Mouse (Mus musculus): ENCODE data around the gene Mllt3. TPM values are rescaled to one million over a fixed set of nuclear protein-coding genes. Genes with fewer than 3 reads are reported as not detected.

Mllt3 gene
- polyA plus RNA-seq, 1 experiment from 2014 or later = 40.1 TPM

DNA sequence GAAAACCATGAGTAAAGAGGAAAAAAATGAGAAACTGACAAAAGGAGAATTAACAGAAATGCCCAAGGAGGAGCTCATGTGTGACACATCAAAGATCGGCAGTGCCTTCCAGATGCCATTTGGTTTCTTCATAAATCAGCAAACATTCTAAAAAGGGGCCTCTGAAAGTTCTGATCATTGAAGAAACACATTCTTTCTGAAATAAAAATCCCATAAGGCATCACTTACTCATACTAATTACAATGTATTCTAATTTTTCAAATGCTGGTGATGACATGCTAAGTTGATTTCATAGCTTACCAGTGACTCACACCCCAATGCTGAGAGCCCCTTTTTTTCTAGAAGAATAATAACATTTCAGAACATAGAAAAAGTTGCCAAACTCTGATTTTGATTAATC, 194.4 kb downstream of the Mllt3 start:
- 92% methylated on average over 1 of the region's 1 CpGs for WGBS
- Histone ChIP-seq H3K27me3 (replicated peaks) (no peaks in the 10 kb centered on the region), H3K9ac (no peak overlapping the region), H3K4me1 (peaks cover 38% of the 10 kb centered on the region), H3K4me3 (no peak overlapping the region), H3K9me3 (no peaks in the 10 kb centered on the region), H3K36me3 (no peaks in the 10 kb centered on the region), H3K27ac (replicated peaks) (no peak overlapping the region), H3K4me2 (no peak overlapping the region)
- ATAC-seq (ENCODE audit: extremely low read depth, insufficient number of reproducible peaks, low FRiP score, low TSS enrichment) = no peak

DNA sequence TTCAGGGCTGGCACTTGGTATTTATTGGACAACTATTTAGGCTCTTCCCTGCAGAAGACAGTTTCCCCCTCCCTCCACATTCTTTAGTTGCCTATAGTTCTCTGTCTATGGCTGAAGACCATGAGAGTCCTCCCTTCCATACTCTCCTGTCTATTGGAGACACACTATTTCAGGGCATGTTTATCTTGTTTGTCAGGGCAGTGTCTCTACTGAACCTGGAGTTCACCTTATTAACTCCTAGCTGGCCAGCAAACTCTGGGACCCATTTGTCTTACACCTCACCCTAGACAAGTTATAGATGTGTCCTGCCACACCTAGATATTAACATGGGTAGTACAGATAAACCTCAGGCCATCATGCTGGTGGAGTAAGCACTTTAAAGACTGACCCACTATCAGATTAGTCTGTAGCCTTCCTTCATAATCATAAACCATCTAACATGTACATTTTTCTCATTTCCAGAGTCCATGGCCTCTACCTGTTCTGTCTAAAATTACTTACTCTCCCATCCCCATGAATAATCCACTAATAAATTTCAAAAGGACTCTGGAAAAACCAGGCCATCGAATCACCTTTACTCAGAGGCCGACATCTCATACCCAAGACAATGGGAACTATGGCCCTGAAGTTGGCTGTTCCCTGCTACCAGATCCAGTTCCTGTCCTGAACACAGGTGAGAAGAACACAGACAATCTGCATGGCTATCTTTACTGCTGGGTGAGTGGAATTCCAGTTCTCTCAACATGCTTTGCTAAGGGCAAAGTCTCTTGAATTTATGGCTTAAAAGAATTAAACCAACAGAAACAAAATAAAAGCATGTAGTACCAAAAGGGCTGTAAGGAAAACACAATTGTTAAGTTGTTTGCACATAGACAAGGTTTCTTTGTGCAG, 195.4 kb downstream of the Mllt3 start:
- Histone ChIP-seq H3K9ac (no peak overlapping the region), H3K4me1 (peaks cover 38% of the 10 kb centered on the region), H3K9me3 (no peaks in the 10 kb centered on the region), H3K27ac (replicated peaks) (no peak overlapping the region), H3K4me2 (no peak overlapping the region), H3K36me3 (no peaks in the 10 kb centered on the region), H3K4me3 (no peak overlapping the region), H3K27me3 (replicated peaks) (no peaks in the 10 kb centered on the region)
- no peak for ATAC-seq (ENCODE audit: extremely low read depth, insufficient number of reproducible peaks, low FRiP score, low TSS enrichment)
- 94% methylated on average over 2 of the region's 2 CpGs for WGBS

DNA sequence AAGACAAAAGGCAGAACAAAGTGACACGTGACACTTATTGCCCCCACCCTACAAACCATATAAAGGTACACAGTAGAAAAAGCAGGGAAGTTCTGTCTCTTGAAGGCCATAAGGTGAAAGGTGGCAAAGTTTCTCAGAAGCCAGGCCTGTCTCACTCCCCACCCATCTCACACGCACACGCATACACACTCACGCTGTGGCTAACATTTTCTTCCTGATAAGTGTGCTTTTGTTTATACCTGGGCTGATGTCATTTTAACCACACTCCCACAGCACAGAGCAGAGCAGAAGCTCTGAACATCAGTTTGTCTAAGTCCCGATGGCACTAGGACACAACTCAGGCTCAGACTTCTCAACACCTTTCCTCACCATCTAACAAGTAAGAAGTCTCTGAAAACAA, 196.9 kb downstream of the Mllt3 start:
- peaks cover 38% of the 10 kb centered on the region for H3K4me1 ChIP-seq
- no peak overlapping the region for H3K4me3 ChIP-seq
- H3K9me3 ChIP-seq = no peaks in the 10 kb centered on the region
- no peak for ATAC-seq (ENCODE audit: extremely low read depth, insufficient number of reproducible peaks, low FRiP score, low TSS enrichment)
- WGBS = 69% methylated on average over 5 of the region's 5 CpGs
- H3K4me2 ChIP-seq = no peak overlapping the region
- H3K27ac ChIP-seq (replicated peaks) = no peak overlapping the region
- H3K9ac ChIP-seq = no peak overlapping the region
- no peaks in the 10 kb centered on the region for H3K36me3 ChIP-seq
- H3K27me3 ChIP-seq (replicated peaks) = no peaks in the 10 kb centered on the region

DNA sequence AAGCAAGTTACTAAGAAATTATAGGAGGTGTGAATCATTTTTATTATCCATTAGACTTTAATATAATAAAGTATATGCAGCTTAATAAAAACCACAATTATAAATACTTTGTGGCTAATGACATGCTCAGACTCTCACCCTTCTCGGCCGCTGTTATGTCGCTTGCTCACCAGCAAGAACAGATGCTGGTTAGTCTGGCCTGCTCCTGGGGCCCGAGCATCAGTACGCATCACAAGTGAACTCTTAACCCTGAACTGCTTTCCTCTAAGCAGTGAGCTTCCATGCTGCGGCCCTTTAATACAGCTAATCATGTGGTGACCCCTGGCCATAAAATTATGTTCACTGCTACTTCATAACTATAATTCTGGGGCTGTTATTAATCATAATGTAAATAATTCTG, 198.0 kb downstream of the Mllt3 start:
- WGBS = 76% methylated on average over 6 of the region's 6 CpGs
- H3K4me3 ChIP-seq = no peak overlapping the region
- H3K27ac ChIP-seq (replicated peaks) = no peak overlapping the region

DNA sequence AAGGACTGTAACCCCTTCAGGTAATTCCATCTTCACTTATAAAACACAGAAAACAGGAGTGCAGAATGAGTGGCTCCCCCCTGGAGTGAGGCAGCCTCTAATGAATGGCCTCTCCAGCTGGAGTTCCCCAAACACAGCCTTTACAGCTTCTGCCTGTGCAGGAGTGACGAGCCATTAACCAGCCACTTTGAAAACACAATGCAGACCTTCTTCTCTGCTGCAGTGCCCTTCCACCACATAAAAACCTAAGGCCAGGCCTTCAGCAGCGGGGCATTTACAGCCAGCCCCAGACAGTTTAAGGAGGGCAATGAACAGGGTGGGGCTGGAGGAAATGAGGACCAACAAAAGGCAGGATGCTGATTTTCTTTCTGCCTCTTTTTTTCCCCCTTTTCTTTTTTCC, 198.9 kb downstream of the Mllt3 start:
- Histone ChIP-seq H3K4me3 (no peak overlapping the region), H3K36me3 (no peaks in the 10 kb centered on the region), H3K9me3 (no peaks in the 10 kb centered on the region), H3K4me2 (no peak overlapping the region), H3K27me3 (replicated peaks) (no peaks in the 10 kb centered on the region), H3K27ac (replicated peaks) (no peak overlapping the region), H3K4me1 (peaks cover 19% of the 10 kb centered on the region), H3K9ac (no peak overlapping the region)
- ATAC-seq (ENCODE audit: extremely low read depth, insufficient number of reproducible peaks, low FRiP score, low TSS enrichment) = no peak
- WGBS = 66% methylated on average over 2 of the region's 2 CpGs

More for the DNA sequence above, 198.0 kb downstream of the Mllt3 start:
- ATAC-seq (ENCODE audit: extremely low read depth, insufficient number of reproducible peaks, low FRiP score, low TSS enrichment) = no peak
- no peak overlapping the region for H3K9ac ChIP-seq
- no peak overlapping the region for H3K4me2 ChIP-seq
- no peaks in the 10 kb centered on the region for H3K27me3 ChIP-seq (replicated peaks)
- H3K9me3 ChIP-seq = no peaks in the 10 kb centered on the region
- peaks cover 28% of the 10 kb centered on the region for H3K4me1 ChIP-seq
- H3K36me3 ChIP-seq = no peaks in the 10 kb centered on the region

DNA sequence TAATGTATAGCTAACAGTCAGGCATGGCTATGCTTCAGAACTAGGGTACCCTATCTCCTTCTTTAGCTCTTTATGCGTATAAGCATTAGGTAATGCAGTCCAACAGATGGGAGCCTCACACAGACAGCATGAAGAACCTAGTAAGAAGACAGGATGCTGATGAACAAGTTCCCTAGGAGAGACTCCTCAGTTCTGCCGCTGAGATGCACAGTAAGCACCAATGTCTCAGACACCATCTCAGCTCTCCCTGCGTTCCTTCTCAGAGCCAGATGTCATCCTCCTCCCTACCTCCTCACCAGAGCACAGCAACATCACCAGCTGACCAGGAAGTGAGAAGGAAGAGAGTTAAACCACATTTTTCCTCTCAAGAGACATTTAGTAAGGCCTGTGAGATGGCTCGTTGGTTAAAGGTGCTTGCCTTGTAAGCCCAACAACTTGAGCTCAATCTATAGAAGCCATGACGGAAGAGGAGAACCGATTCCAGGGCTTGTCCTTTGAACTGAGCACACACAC, 202.3 kb downstream of the Mllt3 start:
- ATAC-seq (ENCODE audit: extremely low read depth, insufficient number of reproducible peaks, low FRiP score, low TSS enrichment) = no peak
- Histone ChIP-seq H3K4me3 (no peak overlapping the region), H3K27me3 (replicated peaks) (no peaks in the 10 kb centered on the region), H3K27ac (replicated peaks) (no peak overlapping the region), H3K36me3 (no peaks in the 10 kb centered on the region), H3K4me1 (0 out of 2 replicates have a peak, but pooled peaks cover 5% of the 10 kb centered on the region), H3K9ac (no peak overlapping the region), H3K9me3 (no peaks in the 10 kb centered on the region), H3K4me2 (no peak overlapping the region)
- WGBS = 86% methylated on average over 6 of the region's 6 CpGs

DNA sequence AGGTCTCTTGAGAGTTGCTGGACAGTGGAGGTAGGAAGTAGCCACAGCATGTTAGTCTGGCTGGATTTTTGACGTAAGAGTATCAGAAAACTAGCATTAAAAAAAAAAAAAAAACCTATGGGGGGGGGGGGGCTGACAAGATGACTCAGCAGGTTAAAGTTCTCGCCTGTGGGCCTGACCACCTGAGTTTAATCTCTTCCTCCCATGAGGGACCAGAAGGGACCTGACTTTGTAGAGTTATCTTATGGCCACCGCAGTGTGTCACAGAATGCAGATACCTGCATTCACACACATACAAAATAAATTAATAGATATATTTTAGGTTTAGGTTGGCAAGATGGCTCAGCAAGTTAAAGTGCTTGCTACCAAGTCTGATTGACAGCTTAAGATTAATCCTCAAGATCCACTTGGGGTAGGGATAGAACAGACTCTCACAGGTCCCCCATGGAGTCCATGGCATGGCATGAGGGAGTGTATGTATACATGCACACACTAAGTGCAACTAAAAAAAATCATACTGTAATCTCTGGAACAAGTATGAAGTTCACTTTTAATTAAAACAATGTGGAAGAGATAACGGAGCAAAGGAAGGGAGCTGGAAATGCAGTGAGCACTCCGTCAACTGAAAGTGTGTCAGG, 203.6 kb downstream of the Mllt3 start:
- H3K36me3 ChIP-seq = no peaks in the 10 kb centered on the region
- H3K9me3 ChIP-seq = no peaks in the 10 kb centered on the region
- H3K4me2 ChIP-seq = no peak overlapping the region
- H3K27ac ChIP-seq (replicated peaks) = no peak overlapping the region
- H3K27me3 ChIP-seq (replicated peaks) = no peaks in the 10 kb centered on the region
- no peak overlapping the region for H3K4me3 ChIP-seq
- no peak for ATAC-seq (ENCODE audit: extremely low read depth, insufficient number of reproducible peaks, low FRiP score, low TSS enrichment)
- 80% methylated on average over 5 of the region's 5 CpGs for WGBS
- H3K4me1 ChIP-seq = no peaks in the 10 kb centered on the region
- no peak overlapping the region for H3K9ac ChIP-seq

DNA sequence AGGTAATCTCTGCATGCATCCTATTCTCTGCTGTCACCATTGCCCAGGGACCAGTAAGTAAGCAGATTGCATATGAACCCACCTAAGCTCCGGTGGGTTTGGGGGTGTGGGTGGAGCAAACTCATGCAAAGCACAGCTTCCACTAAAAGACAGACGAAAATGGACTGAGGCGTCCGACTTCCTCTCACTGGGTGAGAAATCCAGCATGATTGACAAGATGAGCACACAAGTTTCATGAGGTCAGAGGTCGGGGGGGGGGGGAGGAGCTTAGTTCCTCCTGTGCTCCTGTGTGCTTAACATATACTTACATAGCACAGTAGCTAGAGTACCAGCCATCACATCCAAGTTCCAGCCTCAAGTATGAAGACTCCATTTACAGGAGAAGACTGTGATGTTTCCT, 206.8 kb downstream of the Mllt3 start:
- no peak overlapping the region for H3K4me3 ChIP-seq
- H3K9me3 ChIP-seq = no peaks in the 10 kb centered on the region
- ATAC-seq (ENCODE audit: extremely low read depth, insufficient number of reproducible peaks, low FRiP score, low TSS enrichment) = no peak
- peaks cover 9% of the 10 kb centered on the region for H3K36me3 ChIP-seq
- no peaks in the 10 kb centered on the region for H3K27me3 ChIP-seq (replicated peaks)
- H3K9ac ChIP-seq = no peak overlapping the region
- no peak overlapping the region for H3K27ac ChIP-seq (replicated peaks)
- peaks cover 9% of the 10 kb centered on the region; the same call in 1 of the 2 replicates for H3K4me1 ChIP-seq
- no peak overlapping the region for H3K4me2 ChIP-seq
- 73% methylated on average over 5 of the region's 5 CpGs for WGBS

DNA sequence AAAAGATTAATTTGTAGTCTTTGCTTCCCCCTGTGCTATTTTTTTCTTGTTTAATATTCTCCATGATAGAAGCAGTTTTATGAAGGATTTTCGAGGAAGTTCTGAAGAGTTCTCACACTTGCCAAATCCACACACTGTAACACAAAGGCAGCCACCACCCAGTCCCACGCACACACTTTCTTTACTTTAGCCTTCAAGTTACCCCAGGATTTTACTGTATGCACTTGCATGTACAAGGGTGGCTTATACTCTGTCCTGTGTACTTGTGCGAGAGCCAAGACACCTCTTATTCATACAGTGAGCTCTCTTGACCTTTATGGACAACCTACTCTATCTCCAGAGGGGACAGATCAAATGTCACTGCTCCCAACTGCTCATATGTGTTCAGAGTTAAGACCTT, 209.5 kb downstream of the Mllt3 start:
- Histone ChIP-seq H3K27me3 (replicated peaks) (no peaks in the 10 kb centered on the region), H3K9ac (no peak overlapping the region), H3K9me3 (no peaks in the 10 kb centered on the region), H3K4me1 (peaks cover 18% of the 10 kb centered on the region), H3K4me3 (no peak overlapping the region), H3K36me3 (peaks cover 9% of the 10 kb centered on the region), H3K27ac (replicated peaks) (0 out of 2 replicates have a peak overlapping the region, but pooled peaks have one; percentile 29), H3K4me2 (no peak overlapping the region)
- no peak for ATAC-seq (ENCODE audit: extremely low read depth, insufficient number of reproducible peaks, low FRiP score, low TSS enrichment)
- 69% methylated on average over 3 of the region's 3 CpGs for WGBS

DNA sequence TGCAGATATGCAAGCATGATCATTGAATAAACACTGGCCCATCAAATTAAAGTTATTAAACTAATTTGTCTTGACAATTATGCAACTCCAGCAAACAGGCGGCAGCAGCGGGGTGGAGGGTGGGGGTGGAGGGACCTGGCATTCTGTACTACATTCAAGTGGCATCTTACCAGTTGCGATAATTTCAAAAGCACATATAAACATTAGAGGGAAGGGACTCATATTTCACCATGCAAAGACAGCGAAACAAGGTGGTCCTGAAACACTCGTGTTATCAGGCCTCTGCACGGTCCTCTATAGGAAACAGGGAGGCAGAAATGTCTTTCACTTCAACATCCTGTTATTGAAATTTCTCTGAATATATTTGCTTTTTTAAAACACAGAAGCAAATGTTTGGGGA, 210.0 kb downstream of the Mllt3 start:
- Histone ChIP-seq H3K36me3 (peaks cover 9% of the 10 kb centered on the region), H3K9me3 (no peaks in the 10 kb centered on the region), H3K4me2 (no peak overlapping the region), H3K4me1 (peaks cover 18% of the 10 kb centered on the region), H3K9ac (no peak overlapping the region), H3K4me3 (no peak overlapping the region), H3K27me3 (replicated peaks) (no peaks in the 10 kb centered on the region), H3K27ac (replicated peaks) (no peak overlapping the region)
- ATAC-seq (ENCODE audit: extremely low read depth, insufficient number of reproducible peaks, low FRiP score, low TSS enrichment) = no peak
- 59% methylated on average over 6 of the region's 6 CpGs for WGBS

DNA sequence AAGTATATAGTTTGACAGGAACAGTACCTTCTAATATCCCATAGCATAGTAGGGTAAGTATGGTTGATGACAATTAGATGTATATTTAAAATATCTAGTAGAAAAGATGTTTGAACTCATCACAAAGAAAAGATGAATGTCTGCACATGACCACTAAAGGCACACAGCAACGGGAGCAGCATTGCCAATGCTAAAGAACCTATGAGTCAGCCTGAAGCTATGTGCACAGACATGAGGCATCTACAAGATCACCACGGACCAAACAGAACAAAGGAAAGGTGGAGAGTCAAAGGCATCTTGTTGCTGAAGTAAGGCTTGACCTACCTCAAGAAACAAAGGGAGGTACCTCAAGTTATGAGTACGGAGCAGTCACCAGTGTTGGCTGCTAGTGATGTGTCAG, 212.3 kb downstream of the Mllt3 start:
- H3K36me3 ChIP-seq = peaks cover 9% of the 10 kb centered on the region
- peaks cover 18% of the 10 kb centered on the region for H3K4me1 ChIP-seq
- H3K4me2 ChIP-seq = no peak overlapping the region
- no peak overlapping the region for H3K9ac ChIP-seq
- WGBS = 58% methylated on average over 3 of the region's 3 CpGs
- no peak overlapping the region for H3K4me3 ChIP-seq
- no peak overlapping the region for H3K27ac ChIP-seq (replicated peaks)
- H3K9me3 ChIP-seq = no peaks in the 10 kb centered on the region
- no peak for ATAC-seq (ENCODE audit: extremely low read depth, insufficient number of reproducible peaks, low FRiP score, low TSS enrichment)
- no peaks in the 10 kb centered on the region for H3K27me3 ChIP-seq (replicated peaks)
